Mouse (Mus musculus) v-Abl transformed pro-B cells (cell line): ENCODE data around the gene Nhej1.

Source experiments
- in situ Hi-C, 2 experiments: fragments of 400-800 bp; cut with MboI; formaldehyde crosslinking; loops; one replicate each; pipeline ENCODE4 v1.15.1; 2025; ENCODE audit not compliant: unreplicated experiment in 2 of 2

The Nhej1 gene

GRCm38 (mm10) chr1:75124346-75125321, at the start of gene Nhej1:
Gene Nhej1, minus strand, starts transcription at chr1:75125200.
- in situ Hi-C loops = no loop called here

GRCm38 (mm10) chr1:75168472-75169464, 43.8 kb upstream of the Nhej1 start, which contains the start of gene Zfand2b:
Gene Zfand2b, plus strand, starts transcription at chr1:75168646.
- in situ Hi-C loops = no loop called here

GRCm38 (mm10) chr1:75168093-75168471, 43.1 kb upstream of the Nhej1 start:
- in situ Hi-C loops = no loop called here

GRCm38 (mm10) chr1:75160256-75160617, 35.2 kb upstream of the Nhej1 start:
- in situ Hi-C loops = no loop called here

- in situ Hi-C loops = no loop called here
Measured at GRCm38 (mm10) chr1:75159540-75160255, 34.7 kb upstream of the Nhej1 start.

- in situ Hi-C loops = no loop called here
Measured at GRCm38 (mm10) chr1:75158990-75159389, 34.0 kb upstream of the Nhej1 start.

- in situ Hi-C loops = no loop called here
Measured at GRCm38 (mm10) chr1:75155837-75156236, 30.8 kb upstream of the Nhej1 start.

- in situ Hi-C loops = no loop called here
Measured at GRCm38 (mm10) chr1:75148727-75149126, 23.7 kb upstream of the Nhej1 start.

GRCm38 (mm10) chr1:75147411-75148135, 22.6 kb upstream of the Nhej1 start:
- in situ Hi-C loops = no loop called here

GRCm38 (mm10) chr1:75145589-75145988, 20.6 kb upstream of the Nhej1 start:
- in situ Hi-C loops = no loop called here

- in situ Hi-C loops = no loop called here
Measured at GRCm38 (mm10) chr1:75142301-75143261, 17.6 kb upstream of the Nhej1 start, which contains the start of the genes Cnppd1 and Retreg2. Gene Cnppd1, minus strand, starts transcription at chr1:75142711. Gene Retreg2, plus strand, starts transcription at chr1:75142778.

GRCm38 (mm10) chr1:75141486-75142190, 16.6 kb upstream of the Nhej1 start:
- in situ Hi-C loops = no loop called here

GRCm38 (mm10) chr1:75140601-75141190, 15.7 kb upstream of the Nhej1 start:
- in situ Hi-C loops = no loop called here

- in situ Hi-C loops = no loop called here
Measured at GRCm38 (mm10) chr1:75138448-75138847, 13.4 kb upstream of the Nhej1 start.

GRCm38 (mm10) chr1:75136730-75137129, 11.7 kb upstream of the Nhej1 start:
- in situ Hi-C loops = no loop called here

- in situ Hi-C loops = no loop called here
Measured at GRCm38 (mm10) chr1:75136293-75136692, 11.3 kb upstream of the Nhej1 start.

GRCm38 (mm10) chr1:75133421-75134207, 8.6 kb upstream of the Nhej1 start, which contains the start of gene Slc23a3:
Gene Slc23a3, minus strand, starts transcription at chr1:75133890.
- in situ Hi-C loops = no loop called here
